Mouse (Mus musculus) cerebellum, postnatal 10 days (tissue): ENCODE measurements around the gene Cd300lf.

Experiments used
- DNase-seq, 2 experiments: peaks; one replicate each; pipeline ENCODE4 v3.0.0; 2021; ENCODE audit warnings: mixed read lengths in 2 of 2

The Cd300lf gene

DNA sequence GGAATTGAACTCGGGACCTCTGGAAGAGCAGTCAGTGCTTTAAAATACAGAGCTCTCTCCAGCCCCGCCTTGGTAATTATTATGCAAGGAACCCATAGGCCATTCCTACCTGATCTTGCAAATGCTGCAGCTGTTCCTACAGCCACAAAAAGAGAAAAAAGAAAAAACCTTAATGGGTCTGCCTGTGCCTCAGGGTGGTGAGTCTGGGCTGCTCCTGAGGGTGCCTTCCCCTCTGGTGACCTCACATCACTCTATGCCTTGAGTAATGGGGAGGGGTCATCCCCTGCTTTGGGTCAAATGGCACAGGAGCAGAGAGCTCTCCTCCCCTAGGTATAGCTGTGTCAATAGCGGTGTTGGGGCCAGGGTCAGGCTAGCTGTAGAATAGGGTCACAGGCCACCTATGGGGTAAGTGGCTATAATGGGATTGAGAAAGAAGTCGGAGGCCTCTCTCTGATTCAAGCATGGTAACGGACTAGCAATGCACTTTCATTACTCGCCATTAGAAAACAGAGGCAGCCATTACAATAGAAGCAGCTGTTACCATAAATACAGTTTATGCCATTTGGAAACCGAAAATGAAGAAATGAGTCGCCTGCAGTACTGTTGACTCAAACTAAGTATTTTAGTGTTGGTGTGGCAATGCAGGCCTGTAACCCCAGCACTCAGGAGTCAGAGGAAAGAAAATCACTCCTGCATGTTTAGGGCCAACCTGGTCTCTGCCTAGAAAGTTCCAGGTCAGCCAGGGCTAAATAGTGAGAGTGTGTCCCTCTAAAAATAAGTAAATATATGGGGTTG, 28.8 kb downstream of the Cd300lf start:
- DNase-seq, result no peak

DNA sequence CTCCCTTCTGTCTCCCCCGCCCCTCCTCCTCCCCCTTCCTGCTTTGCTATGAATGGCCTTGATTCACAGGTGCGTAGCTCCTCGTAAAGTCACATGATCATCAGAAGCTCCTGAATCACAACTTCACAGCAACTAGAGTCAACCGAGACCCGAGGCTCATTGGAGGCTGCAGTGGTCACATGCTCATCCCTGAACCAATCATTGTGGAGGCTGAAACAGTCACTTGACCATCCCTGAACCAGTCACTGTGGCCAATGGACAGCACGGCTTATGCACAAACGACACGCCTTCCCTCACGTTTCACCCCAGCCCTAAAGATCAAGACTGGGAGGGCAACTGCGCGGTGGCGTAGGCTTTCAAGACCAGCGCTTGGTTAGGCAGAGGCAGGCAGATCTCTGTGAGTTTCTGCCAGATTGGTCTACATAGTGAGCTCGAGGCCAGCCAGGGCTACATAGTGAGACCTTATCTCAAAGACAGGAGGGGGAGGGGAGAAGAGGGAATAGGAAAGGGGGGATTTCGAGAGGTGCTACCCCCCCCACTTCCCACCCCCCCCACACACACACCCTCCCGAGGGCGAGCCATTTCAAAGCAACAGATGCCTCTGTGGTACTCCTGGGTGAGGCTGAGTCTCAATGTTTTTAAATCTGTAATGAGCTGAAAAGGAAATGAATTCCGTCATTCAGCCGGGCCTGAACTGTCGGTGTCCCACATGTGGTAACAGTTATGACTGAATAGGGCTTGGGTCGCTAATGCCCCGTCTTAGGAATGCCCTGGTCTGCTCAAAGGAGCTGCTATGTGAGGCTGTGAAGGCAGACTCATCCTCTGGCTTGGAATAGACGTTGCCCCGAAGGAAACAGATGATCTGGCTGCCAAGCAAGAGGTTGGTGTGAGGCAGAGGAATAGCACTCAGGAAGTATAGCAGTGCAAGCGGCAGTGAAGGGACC, 30.1 kb downstream of the Cd300lf start:
- no peak for DNase-seq

DNA sequence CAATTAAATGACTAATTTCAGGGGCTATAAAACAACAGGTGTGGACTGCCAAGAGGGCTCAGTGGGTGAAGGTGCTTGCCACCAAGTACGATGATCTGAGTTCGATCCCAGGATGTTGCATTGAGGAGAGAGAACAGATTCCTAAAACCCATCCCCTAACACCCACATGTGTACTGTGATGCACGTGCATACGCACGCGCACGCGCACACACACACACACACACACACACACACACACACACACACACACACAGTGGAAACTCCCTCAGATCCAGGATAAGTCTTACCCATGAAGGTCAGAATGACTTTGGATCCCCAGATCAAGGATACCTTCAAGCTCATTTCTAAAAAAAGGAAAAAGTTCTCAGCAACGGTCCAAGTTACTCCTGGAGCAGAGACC, 31.7 kb downstream of the Cd300lf start:
- no peak for DNase-seq

DNA sequence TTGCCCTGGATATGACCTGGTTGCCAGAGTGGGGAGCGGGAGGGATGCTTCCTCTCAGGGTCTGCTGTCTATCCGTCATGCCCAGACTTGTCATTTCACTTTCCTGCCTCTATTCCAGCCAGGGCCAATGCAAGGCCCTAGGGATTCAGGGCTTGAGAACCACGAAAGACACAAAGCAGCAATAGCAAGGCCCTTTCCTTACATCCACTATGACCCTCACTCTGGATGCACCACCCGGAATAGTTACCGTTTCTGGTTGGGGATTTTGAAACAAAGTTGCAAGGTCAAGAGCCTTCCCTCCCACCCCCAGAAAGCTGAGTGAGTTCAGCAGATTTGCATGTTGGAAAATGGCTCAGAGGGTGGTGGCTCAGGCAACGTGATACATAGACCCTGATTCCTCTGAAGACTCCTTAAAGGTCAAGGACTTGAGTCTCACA, 32.2 kb downstream of the Cd300lf start:
- no peak for DNase-seq

DNA sequence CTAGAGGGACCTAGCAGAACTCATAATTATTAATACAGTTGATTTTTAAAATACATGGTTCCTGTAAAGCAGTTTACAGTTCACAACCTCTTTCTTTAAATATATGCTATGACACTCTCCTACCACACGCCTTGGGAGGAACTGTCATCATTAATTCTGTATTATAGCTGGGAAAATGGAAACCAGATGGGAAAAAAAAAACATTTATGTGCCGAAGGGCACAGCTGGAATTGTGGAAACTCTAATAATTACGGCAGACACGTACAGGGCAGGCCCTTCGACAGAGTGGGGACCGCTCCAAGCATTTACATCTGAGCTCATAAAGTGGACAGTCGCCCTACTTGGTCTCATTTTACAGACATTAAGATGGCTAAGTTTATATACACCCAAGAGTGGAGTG, 33.1 kb downstream of the Cd300lf start:
- DNase-seq, result no peak

DNA sequence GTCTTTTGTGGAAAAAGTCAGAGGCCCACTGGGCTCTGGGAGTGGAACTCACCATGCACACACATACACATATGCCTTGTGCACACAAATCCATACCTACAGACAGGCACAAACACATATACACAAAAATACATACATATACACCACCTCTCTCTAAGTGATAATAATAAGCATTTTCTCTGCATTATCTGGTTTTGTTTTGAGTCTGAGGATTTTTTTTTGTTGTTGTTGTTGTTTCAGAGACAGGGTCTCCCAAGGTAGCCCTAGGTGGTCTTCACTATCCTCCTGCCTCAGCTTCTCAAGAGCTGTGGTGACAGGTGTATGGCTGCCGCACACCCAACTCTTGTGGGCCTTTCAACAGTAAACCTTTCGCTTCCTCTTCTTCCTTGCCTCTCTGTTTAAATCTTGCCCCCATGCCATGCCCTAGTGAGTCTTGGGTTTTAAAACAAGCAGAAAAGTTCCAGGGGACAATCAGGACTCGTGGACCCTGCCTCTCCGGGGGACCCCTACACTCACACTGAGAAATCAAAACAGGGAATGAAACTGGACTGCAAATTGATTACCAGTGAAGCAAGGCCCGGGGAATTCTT, 33.7 kb downstream of the Cd300lf start:
- no peak for DNase-seq

DNA sequence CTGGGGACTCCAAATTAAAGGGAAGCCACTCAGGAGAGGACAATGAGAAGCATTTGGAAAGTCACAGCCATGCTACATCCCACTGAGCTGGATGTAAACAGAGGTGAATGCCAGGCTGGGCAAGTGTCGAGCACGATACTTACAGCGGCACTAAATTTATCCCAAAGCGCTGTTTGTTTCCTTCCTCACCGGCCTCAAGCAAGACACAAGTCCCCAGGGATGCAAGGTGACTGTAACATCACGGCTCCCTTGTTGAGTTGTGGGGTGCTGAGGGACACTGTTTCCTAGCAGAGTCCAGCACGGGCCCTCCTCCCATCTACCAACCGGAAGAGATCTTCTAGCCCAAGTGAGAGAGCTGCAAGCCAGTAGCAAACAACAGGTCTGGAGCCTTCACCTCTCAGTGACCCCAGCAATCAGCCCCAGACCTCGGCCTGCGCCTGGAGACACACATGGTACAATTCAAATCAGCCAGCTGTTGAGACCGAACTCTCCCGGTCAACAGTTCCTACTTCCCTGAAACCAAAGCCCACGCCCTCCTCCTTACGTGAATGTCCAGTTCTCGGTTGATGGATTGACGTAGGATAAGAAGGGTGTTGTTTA, 34.5 kb downstream of the Cd300lf start:
- DNase-seq, result no peak

DNA sequence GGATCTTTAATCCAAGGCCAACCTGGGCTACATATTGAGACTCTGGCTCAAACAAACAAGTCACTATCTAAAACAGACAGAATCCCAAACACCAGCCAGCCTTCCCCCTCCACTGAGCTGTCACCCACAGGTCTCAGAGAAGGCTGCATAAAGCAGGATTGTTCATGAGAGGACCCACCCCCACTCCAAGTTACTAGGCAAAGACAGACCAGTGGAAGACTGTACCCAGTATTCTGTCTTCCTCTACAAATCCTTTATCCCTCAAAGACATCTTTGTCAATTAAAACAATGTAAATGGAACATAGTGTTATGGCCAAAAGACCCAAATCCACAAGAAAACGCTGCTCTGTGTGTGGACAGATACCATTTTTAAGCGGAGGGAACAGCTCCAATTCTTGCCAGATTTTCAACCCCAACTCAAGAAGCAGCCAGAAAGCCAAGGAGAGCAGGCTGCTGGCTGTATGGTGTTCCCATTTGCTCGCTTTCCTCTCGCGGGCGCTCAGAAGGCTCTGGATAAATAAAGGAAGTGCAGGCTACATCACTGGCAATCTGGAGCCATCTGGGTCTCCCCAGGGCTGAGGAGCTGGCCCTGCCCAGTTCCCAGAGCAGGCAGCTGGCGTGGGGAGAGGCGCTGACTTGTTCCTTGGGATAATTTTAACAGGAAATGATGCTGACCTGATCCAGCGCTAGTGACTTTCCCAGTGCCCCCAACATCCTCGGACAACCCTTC, 35.4 kb downstream of the Cd300lf start:
- DNase-seq, result peak; percentile 58 to 66

DNA sequence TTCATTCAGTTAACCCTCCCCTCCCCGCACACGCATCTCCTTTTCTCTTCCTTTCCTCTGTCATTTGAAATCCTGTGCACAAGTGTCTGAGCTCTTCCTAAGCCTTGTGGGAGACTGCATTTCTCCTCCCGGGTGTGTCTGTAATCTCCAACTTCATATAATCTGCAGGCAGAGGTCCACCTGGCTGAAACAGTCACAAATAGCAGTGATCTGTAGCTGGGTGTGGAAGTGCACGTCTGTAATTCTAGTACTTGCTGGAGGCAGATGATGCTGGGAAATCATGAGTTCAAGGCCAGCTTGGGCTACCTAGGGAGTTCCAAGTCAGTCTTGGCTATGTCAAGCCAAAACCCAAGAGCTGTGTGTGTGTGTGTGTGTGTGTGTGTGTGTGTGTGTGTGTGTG, 41.7 kb downstream of the Cd300lf start:
- no peak for DNase-seq

DNA sequence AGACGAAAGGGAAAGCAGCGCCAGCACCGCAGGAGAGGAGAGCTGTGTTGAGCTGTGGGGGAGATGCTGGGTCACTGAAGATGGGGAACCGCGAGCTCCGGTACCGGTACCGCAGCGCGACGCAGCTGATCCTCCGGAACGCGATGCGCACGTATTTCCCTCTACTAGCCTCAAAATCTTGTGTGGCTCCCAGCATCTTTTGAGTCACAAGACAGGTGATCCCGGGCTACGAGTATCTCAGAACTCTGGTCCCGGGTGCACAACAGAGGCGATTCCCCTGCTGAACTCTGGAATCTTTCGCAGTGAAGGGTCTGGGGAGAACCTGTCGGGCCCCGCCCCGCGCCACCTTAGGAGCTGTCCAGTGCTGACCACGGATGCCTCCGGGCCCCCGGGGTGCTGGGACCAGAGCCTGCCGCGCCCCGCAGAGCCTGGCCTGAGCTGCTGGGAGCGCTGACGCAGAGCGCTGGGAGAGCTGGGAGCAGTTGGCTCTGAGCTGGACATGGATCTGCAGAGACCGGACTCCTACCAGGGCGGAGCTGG, 42.4 kb downstream of the Cd300lf start, which contains the start of gene Rab37:
Gene Rab37 (plus strand): TSS at position 70 of the 540 bp plus-strand sequence.
- peak; percentile 22 to 28 for DNase-seq

DNA sequence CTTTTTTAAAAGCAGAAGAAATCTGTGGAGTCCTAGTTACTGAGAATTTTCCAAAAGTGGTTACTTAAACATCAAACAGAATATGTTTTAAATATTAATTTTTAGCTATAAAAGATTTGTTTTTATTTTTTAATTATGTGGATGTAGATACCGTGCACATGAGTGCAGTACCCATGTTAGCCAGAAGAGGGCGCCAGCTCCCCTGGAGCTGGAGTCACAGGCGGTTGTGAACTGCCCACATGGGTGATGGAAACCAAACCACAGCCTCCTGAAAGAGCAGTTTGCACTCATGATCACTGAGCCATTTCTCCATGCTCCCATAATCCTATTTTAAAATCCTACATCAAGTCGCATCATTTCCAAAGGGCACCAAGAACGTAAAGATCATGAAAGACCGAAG, 43.9 kb downstream of the Cd300lf start:
- DNase-seq, result peak in 1 of 2 experiments; percentile 34

DNA sequence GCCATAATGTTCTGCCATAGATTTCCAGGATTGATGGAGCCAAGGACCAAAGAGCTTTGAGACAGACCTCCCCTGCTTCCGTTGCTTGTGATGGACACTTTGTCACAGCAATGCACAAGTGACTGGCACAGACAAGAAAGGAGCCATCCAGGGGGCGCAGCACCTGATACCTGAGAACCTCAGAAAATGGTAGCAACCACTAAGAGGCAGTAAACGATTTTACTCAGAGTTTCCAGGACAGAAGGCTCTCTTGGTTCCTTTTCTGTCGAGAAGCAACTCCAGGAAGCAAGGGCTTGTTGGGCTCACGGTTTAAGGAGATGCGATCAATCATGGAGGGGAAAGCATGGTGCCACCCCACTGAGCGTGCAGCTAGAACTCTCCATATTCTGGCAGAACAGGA, 47.6 kb downstream of the Cd300lf start:
- DNase-seq, result no peak

DNA sequence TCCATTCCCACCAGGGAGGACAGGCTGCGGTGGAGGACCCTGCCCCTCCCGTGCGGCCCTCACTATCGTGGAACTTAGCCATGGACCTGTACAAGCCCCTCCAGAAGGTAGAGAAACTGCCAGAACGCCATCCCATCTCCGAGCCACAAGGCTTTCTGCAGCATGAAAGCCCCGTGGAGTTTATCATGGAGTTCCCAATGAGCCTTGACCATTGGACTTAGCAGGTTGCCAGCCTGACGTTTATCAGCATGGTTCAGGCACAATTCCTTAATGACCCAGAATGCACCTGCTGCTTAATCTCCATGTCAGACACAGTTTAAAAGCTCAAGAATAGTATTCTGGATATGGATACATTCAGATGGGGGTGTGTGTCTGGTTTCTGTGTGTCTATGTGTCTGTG, 48.7 kb downstream of the Cd300lf start:
- no peak for DNase-seq

DNA sequence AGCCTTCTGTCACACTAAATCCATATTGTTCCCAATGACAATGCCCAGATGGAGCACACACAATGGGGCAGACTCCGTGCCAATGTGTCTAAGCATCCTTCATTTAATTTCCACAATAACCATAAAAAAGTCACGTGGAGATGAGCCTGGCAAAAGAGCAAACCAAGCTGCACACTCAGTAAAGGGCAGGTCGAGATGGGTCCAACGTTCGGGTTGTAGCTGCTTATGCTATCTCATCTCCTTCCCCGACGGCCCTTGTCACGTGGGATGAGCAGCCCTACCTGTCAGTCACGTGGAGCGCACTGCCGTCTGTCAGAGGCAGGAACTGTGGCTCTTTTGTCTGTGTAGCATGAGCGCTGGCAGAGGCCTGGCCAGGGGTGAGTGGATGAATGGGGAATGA, 49.2 kb downstream of the Cd300lf start:
- peak; percentile 21 to 28 for DNase-seq

DNA sequence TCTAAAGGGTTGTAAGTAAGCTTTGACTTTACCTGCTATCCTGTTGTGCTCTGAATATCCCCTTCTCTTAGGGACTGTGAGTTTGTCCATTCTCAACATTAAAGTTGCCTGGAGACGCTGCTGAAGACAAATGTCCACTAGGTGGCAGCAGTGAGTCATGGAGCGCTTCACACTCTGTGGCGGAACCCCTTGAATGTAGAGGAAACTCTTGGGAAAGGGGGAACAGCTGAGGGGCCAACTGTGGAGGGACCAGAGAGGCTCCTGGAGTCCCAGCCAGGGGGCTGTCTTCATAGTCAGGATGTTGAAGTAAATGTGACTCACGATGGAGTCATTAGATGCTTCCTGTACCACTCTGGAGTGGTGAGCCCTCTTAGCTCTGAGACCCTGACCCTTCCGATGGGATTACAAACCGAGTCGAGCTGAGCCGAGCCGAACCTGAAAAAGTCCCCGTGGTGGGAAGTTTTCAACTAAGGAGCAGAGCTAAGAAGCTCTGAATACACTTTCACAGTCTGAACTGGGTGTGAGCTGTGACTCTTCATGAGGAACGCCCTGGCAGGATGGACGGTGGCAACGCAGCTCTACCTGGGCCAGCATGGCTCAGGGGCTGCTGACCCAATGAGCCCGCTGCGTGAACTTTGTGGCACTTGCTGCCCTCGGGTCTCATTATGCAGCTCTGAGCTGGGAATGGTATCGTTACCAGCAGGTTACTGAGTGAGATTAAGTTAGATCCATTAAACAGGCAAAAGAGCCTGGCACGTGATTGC, 50.2 kb downstream of the Cd300lf start:
- peak; percentile 90 to 96 for DNase-seq

DNA sequence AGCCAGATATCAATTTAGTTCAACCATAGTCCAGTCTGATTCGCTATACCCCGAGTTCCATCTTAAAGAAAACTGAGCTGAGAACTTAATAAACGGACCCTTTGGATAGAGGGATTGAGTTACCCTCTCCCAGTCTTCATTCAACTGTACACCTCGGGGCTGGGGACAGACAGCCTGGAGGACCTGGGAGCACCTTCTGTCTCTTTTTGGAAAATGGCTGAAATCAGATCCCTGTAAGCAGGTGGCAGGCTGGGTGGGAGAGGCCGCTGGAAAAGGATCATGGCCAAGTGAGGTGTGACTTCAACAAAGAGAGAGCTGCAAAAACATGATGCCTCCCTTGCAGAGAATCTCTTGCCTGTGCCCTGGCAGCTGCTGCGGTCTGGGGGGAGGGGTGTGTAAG, 51.6 kb downstream of the Cd300lf start:
- DNase-seq, result peak; percentile 38

DNA sequence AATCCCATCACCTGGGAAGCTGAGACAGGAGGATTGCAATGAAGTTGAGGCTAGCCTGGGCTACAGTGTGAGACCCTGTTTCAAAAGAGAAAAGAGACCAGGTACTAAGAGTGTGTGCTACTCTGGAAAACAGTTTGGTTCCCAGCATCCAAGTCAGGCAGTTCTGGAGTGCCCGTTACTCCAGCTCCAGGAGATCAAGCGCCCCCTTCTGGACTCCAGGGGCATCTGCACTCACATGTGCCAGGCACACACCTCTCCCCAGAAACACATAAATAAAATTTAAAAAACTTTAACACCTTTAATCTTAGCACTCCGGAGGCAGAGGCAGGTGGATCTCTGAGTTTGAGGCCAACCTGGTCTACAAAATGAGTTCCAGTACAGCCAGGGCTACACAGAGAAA, 52.4 kb downstream of the Cd300lf start:
- DNase-seq, result no peak

DNA sequence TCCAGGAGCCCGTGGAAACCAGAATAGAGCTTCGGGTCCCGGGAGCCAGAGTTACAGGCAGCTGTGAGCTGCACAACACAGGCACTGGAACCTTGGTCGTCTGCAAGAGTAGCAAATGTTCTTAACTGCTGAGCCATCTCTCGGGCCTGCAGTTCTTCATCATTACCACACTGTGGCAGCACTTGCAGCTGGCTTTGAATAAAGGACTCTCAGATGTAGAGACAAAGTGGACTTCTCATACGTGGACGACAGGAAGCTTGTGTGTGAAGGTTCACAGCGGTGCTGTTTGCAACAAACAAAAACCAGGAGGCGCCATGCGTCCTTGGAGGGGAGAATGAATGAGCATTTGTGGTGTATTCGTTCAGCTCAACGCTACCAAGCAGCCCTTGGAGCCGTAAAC, 52.9 kb downstream of the Cd300lf start:
- peak; percentile 68 to 75 for DNase-seq

DNA sequence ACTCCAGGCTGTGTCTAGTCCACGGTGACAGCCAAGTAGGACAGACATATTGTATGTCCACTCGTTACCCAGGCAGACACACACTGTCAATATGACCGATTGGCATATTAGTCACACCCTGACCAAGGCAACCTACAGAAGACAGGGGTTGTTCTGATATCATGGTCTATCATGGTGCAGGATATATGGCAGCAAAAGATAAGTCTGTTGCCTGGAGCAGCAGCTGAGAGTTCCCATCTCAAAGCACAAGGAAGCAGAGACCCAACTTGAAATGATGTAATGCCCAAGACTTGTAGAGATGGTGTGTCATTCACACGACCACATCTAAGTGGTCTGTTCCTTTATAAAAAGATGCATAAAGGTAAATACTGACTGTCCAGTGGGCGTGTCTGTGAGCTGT, 55.1 kb downstream of the Cd300lf start:
- no peak for DNase-seq

DNA sequence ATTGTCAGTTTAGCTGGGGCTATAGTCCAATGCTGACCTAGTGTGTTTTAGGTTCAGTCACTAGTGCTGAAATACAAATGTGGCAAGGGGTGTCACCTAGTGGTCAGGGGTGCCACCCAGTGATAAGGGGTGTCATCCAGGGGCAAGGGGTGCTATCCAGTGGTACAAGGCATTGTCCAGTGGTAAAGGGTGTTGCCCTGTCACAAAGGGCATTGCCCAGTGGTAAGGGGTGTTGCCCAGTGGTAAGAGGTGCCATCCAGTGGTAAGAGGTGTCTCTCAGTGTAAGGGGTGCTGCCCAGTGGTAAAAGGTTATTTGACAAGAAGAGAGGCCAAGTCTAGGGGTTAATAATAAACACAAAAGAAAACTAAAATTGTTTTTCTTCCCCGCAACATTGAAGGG, 56.4 kb downstream of the Cd300lf start:
- no peak for DNase-seq

DNA sequence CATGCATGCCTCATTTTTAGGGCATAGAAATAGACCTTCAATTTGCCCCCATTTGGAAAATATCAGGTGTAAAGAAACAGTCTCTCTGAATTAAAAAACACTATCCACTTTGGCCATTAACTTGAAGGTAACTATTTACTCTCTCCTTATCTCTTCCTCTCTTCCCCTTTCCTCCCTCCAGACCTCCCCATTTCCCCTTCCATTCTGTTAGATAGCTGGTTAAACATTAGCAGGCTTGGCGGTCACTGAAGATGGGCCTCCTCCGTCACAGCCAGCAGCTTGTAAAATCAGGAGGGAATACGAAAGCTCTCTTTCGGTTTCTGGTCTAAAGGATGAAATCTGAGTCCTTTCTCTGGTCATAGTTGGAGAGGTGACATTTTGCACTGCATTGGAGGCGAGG, 57.9 kb downstream of the Cd300lf start:
- no peak for DNase-seq
